Mouse (Mus musculus): ENCODE measurements at regions not wholly inside any gene's neighbourhood (a gene's known extent, or its start where the extent isn't known, plus 50 kb on each side); places are given as distances from the start of the nearest gene placed in this dataset.

DNA sequence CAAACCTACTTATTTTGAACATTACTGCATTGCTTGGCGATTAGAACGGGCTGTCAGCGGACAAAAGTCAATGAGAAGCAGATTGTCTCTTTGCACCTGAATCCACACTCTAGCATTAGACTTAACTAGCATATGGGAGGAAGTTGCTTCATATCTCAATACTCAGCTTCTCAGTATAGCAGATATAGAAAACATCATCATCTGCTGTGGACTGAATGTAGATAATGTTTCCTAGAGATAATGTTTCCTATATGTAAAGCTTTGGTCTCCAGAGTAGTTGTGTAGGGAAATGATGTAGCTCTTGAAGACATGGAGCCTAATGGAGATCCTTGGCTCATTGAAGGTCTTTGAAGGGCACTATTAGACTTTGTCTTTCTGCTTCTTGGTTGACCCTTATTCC, 267.0 kb upstream of the Rspo3 start:
- TF ChIP-seq CTCF (IDR thresholded peaks at IDR 0.05; ENCODE audit: low read depth, low read length): no peak
- TF ChIP-seq POLR2A (IDR thresholded peaks at IDR 0.05; ENCODE audit: extremely low read depth, insufficient read depth, low read length): no peak

Data from liver, adult 2 months (tissue).